Mouse (Mus musculus): ENCODE measurements around the gene Tpi1.
A peak's percentile ranks its signal among the peaks of the same experiment; 100 is the strongest.
"Not testable (repeated sequence)": the region's sequence is repeated elsewhere in the genome, so short reads cannot be mapped to it uniquely, and the experiment has no call there.

Tpi1 gene

DNA sequence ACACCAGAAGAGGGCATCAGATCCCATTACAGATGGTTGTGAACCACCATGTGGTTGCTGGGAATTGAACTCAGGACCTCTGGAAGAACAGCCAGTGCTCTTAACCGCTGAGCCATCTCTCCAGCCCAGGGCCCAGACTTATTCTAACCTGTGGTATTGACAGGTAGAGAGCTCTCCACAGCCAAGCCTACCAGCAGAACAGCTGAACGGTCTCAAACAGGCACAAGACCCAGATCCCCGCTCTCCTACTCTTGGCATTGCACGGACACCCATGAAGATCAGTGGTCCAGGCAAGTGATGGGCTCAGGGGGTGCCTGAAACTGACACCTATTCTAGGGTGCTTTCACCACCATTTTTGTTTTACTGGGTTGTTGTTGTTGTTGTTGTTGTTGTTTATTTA is 17.1 kb upstream of the Tpi1 start:
- DNase-seq (ENCODE audit: low spot score): not testable (repeated sequence)

DNA sequence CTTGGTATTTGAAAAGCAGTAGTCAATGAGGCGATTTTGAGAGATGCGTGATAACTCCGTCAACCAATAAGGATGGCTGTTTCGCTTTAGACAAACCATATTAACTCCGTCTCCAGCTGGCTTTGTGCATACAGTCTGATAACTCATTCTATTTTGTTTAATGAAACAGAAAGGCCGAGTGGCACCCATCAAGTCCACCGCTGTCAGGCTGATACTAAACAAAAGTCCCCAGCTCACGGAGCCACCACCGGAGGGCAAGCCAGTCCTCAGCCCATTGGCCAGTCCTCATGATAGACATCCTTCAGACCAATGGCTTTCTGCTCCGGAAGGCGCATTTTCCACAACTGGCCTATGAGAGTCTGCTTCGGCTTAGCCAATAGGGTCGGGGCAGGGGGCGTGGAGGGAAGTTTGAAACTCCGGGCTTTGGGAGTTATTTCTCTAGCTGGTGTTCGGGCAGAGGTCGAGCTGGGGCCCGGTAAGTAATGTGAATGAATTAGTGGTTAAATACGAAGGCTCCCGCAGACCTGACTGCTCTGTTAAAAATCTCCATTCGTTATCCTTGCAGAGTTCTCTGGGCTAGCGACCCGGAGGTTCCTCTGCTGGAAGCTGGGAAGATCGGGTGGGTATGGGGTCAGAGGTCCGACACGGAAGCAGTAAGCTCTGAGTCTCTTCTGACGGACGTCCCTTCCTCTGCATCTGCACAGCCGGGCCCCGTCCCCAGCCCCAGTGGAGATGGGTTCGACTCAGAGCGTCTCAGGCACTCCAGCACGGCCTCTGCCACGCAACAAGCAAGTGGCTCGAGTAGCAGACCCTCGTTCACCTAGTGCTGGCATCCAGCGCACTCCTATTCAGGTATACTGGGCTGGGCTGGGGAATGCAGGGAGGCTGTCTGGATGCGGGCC is 16.0 kb upstream of the Tpi1 start:
- DNase-seq (ENCODE audit: low spot score): peak; percentile 88

DNA sequence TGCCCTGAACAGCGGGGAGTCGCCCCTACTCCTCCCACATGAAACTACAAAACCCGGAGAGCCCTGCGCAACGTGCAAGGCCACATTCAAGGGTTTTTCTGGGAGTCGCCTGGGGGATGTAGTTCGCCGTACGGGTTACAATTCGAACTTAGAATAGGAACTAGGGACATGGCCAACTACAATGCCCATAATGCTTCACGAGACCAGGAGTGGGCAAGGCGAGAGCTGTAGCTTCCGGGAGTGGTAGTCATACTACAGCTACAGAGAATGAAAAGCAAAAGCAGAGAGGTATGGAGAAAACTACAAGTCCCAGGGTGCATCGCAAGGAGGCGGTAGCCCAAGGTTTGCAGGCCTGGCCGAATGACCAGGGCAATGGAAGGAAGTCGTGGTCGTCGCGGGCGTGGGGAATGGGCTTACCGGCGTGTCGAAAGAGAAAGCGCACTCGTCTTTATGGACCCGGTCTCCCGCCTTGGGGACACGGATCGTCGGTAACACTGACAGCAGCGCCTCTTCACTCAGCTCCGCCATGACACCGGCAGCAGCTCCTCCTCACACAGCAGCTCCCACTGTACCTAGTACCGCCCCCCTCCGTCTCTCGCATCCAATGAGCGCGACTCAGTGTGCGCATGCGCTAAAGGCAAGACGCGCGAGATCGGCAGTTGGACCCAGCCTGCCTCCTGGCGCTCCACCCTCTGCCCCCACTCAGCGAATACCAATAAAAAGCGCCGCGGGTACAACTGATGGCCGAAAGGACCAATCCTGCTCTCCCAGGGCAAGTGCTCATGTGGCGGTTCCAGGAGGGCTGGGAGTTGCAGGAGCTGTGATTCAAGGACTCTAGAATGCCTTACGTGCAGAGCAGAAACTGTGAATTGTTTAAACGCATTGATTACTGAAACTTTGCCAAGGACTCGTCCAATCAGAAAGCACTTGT is 15.0 kb upstream of the Tpi1 start, which contains the start of the genes Usp5 and Cdca3:
Gene Usp5, minus strand, starts transcription at position 617 of the 931 bp plus-strand sequence.
Gene Cdca3, plus strand, starts transcription at position 680 of the 931 bp plus-strand sequence.
- DNase-seq (ENCODE audit: low spot score): peak; percentile 98

DNA sequence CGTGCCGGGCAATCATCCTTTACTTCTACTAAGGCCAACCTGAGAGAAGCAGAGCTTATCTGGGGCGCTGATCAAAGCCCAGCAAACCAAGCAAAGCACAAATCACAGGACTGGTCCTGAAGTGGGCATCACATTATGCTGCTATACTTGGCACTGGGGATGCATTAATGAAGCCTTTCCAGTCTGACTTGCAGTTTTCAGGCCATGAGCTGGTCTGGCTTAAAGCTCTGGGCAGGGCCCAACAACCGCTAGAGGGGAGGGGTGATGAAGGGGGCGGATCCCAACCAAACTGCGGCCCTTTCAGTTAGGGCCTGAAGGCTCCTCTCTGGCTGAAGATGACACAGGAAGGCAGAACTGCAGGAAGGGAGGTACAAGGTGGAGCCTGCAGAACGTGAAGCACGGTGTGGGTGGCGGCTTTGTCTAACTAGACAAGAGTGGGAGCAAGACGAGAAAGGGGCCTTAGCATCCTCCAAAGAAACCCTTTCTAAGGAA is 14.1 kb upstream of the Tpi1 start:
- DNase-seq (ENCODE audit: low spot score): no peak

DNA sequence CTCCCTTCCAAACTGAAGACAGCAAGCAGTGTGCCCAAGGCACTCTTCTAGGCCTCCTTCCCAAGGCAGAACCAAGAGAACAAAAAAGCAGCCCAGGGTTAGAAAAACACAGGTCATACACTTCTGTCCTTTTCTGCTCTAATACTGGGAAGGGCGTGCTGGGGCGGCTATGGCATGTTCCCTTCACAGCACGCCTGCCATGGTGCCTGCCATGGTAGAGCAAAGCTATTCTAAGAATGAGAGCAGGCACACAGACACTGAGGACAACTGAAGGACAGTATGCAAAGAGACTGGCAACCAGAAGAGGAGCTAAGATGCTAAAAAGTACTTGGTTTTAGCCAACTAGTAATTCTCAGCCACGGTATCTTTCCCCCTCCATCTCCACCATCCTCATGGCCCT is 8.0 kb upstream of the Tpi1 start:
- no peak for DNase-seq (ENCODE audit: low spot score)

DNA sequence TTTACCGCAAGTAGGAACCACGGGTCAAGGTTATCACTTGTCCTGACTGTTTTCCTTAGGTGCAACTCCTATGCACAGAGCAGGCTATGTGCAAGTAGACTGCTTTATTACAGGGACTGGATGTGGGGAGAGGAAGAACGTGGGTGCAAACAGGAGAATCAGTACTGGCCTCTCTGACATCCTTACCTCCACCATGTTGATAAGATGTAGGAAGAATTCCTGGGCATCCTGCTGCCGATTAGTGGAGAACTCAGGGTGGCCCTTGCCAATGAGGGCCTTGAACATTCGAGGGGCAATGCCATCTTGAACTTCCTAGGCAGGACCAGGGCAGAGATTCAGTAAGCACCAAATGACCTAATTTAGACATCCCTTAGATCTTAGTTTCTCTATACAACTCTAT is 6.8 kb upstream of the Tpi1 start:
- DNase-seq (ENCODE audit: low spot score): no peak

DNA sequence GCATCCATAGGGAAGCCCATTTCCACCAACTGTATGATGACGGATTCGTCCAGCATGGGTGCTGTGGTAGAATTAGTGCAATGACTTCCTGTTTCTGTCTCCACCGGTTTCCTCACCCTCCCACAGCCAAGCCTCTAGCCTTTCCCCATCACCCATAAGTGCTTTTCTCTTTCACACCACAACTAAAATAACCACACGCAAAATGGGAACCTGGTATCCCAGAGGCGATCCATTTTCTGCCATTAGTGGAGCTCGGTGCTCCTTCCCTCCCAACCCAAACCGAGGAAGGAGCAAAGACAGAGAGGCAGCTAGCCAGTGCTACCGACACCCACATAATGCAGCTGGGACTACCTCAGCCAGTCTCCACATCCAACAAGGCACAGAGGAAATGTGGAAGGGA is 3.9 kb upstream of the Tpi1 start:
- DNase-seq (ENCODE audit: low spot score): no peak

DNA sequence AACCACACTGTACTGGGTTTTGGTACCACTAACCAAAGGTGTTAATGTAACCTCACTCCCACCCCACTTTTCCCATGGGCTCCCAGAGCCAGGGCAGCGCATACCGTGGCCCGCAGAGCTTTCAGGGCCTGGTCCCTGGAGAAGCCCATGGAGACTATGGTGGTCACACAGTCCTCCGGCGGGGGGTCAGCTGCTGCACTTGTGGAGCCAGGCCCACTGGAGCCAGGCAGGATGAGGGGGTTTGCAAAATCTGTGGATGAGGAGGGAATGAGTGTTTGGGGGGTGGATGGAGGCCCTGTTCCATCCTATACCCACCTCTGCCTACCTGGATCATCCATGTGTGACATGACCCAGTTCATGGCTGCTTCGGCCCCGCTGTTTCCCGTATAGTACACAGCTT is 3.5 kb upstream of the Tpi1 start:
- no peak for DNase-seq (ENCODE audit: low spot score)

DNA sequence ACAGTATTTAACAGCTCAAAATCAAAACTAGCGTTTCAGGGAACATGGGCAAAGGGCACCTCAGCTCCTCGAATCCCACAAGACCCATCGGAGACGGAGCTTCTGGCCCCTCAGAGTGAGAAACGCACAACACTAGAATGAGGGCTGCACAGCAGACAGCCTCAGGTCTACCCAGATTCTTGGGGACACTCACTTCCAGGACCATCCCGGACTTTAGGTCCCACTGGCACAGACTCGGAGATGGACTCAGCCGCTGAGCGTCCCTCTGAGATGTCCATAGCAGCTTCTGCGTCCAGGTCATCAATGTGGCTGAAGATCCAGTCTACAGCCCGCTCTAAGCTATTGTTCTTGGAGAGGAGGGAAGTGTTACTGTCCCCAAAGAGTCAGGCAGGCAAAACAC is 3.0 kb upstream of the Tpi1 start:
- DNase-seq (ENCODE audit: low spot score): no peak

DNA sequence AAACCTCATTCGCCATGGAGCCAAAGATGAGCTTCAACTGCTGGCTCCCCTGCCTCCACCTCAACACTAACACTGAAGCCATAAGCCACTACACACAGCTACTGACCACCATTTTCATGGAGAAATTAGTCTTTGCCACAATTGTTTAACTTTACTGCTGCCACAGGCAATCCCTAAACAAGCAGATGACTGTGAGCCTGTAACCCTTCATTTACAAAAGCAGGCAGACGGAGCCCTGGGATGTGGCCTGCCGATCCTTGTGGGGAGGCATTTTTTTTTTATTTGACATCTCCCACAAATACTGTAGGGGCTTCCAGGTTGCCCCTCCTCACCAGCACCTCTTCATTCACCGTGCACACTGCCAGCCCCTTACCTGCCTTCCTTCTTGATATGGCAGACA is 2.5 kb upstream of the Tpi1 start:
- no peak for DNase-seq (ENCODE audit: low spot score)

DNA sequence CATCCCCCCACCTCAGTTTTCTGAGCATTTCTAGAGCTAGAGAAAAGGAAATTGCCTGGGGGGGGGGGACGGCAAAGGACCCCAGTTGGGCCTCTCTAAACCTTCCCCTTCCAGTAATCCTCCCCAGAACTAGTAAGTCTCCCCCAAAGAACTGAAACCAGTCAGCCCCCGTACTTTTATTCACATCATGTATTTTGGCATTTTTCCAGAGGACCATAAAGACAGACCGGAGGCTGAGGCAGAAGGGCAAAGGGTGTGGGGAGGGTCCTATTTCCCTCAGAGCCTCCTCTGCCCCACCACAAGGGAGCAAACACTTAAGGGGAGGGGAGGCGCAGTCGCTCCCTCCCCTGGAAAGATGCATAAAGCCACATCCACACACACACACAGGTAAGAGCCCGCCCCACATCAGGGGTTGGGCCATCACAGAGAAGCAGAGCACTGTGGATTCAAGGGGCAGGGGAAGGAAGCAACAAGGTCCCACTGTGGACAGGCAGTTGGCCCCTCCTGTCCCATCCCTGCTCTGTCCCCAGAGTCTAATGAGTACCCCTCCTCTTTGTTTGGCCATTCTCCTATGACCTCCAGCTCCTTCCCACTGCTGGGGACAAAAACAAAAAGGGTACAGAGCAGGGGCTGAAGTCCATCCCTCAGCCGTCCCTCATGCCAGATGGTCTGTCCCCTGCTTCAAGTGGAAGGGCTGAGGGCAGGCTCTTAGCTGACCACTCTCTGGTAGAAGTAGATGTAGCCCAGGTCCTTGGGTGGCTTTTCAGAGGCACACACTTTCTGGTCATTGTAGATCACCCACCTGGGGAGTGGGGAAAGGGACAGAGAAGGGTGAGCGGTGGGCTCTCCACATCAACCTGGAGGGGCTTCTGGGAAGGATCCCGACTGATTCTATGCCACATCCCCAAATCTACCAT is 1.0 kb upstream of the Tpi1 start:
- no peak for DNase-seq (ENCODE audit: low spot score)

DNA sequence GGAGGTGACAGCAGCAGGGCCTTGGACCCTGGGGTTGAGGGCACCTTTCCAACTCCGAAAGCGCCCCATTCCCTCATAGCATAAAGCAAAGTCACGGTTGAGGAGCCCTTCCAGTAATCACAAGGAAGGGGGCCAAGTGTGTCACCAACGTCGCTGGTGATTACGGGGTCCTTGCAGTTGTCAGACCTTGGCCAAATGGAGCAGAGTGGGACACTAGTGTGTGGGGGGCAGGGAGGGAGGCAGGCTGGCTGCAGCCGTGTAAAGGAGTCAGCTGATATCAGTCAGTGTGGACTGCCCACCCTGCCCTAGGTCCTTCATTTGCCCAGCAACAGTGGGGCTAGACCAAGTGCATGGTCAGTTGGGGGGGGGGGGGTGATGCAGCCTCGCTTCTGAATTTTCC is 352 bp upstream of the Tpi1 start:
- DNase-seq (ENCODE audit: low spot score): no peak

DNA sequence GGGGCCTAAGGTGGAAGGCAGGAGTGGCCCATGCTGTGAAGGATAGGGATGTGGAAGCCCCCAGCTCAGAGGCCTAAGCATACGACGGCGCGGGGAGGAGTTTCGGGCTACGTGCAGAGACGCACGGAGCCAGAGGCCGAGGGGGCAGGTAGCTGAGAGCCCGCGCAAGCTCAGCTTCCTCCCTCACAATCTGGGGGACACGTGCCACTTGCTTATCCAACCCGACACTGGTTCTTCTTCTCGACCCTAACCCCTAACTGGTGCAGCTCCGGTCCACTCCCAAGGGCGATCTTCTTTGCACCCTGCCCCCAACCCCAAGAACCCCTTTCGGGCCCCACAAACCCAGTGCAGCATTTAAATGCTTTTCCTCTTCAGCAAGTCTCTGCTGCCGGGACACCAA is 600 bp downstream of the Tpi1 start:
- DNase-seq (ENCODE audit: low spot score): peak; percentile 36

DNA sequence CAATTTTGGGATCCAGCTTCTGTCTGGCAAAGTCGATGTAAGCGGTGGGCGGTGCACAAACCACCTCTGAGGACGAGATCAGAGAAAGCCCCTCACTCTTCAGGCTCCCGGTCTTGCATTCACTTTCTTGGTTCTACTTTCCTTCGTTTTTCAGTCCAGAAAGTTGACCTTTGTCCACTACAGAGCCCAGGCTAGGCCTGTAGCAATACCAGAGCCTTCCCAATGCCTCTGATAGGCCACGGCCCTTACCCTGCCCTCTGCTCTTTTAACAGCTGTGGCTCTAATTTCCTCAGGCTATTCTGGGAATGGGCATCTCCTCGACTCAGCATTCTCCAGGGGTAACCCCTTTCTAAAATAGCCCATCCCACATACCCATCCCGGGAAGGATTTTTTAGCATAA is 1.2 kb downstream of the Tpi1 start:
- no peak for DNase-seq (ENCODE audit: low spot score)

DNA sequence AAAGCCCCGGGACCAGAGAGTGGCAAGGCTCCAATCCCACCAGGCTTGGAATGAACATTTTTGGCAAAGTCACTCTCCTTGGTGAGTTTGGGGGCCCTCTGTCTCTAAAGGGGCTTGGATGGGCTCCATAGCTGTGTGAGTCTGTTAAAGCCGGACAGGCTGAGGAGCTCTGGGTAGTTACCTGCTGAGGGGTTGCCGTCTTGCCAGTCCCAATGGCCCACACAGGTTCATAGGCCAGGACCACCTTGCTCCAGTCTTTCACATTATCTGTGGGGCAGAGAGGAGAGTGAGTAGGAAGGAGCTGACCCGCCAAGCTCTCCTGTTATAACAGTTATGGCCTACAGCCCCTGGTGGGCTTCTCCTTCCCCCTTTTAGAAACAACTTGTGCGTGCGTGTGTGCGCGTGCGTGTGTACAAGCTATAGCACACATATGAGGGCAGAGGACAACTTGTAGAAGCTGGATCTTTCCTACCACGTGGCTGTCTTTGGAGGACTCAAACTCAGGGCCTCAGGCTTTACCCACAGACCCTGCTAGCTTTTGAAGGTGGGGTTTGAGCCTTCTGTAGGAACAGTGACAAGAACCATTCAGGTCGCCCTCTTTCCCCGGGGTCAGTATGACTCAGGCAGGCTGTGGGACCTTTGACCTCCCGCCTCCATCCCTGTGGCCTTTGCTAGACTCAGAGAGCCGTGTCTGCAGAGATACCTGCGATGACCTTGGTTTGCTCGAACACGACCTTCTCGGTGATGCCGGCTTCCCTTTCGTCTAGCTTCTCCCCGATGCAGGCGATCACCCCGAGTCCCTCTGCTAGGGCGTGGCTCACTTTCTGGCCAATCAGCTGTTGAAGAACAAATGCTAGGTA is 2.2 kb downstream of the Tpi1 start:
- no peak for DNase-seq (ENCODE audit: low spot score)

DNA sequence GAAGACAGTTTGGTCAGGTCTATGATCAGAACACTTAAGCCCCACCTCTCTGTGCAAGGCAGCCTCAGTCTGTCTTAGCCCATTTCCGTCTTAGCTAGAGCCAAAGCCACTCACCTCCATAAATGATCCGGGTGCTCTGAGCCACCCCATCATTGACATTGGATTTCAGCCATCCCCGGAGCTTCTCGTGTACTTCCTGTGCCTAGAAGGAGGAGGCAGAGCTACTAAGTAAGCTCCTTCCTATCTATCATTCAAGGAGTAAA is 2.8 kb downstream of the Tpi1 start:
- no peak for DNase-seq (ENCODE audit: low spot score)

DNA sequence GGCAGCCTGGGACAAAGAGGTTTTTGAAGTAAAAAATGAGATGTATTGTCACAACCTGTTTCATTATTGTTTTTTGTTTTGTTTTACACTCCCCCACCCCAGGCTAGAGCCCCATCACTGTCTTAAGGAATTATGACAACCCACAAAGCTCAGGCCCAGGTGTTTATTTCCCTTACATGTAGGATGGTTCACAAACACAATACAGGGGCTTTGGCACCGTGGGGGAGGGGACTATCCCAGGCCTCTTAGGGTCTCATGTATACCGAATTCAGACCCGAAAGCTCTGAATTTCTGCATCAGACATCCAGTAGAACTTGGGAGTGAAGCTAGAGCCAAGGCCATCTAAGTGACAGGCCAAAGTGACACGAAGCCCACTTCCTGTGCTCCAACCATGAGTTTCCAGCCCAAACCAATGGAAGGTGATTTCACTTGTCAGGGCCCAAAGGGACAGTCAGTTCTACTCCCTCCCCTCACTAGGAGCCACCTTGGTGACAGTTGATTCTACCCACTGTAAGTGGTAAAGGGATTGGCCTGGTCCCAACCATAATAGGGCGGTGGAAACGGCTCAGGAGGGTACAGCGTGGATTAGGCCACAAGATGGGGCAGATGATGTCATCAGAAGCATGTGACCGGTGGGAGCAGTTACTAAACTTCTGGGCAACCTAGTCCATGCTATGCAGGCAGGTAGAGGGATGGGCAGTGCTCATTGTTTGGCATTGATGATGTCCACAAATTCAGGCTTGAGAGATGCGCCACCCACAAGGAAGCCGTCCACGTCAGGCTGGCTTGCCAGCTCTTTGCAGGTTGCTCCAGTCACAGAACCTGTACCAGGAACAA is 3.3 kb downstream of the Tpi1 start:
- DNase-seq (ENCODE audit: low spot score): not testable (repeated sequence)

DNA sequence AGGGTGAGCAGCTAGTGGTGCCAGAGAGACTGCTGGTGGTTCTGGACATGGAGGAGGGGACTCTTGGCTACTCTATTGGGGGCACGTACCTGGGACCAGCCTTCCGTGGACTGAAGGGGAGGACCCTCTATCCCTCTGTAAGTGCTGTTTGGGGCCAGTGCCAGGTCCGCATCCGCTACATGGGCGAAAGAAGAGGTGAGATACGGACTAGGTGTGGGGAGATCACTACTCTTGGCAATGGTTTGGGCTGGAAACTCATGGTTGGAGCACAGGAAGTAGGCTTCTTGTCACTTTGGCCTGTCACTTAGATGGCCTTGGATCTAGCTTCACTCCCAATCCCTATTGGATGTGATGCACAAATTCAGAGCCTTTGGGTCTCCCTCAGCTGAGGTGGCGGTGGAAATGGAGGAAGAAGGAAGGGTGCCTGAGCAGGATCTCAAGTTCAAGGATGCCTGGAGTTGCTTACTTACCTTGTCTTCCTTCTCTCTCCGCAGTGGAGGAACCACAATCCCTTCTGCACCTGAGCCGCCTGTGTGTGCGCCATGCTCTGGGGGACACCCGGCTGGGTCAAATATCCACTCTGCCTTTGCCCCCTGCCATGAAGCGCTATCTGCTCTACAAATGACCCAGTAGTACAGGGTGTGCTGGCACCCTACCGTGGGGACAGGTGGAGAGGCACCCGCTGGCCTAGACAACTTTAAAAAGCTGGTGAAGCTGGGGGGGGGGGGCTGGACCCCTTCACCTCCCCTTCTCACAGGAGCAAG is 4.1 kb downstream of the Tpi1 start:
- DNase-seq (ENCODE audit: low spot score): no peak

DNA sequence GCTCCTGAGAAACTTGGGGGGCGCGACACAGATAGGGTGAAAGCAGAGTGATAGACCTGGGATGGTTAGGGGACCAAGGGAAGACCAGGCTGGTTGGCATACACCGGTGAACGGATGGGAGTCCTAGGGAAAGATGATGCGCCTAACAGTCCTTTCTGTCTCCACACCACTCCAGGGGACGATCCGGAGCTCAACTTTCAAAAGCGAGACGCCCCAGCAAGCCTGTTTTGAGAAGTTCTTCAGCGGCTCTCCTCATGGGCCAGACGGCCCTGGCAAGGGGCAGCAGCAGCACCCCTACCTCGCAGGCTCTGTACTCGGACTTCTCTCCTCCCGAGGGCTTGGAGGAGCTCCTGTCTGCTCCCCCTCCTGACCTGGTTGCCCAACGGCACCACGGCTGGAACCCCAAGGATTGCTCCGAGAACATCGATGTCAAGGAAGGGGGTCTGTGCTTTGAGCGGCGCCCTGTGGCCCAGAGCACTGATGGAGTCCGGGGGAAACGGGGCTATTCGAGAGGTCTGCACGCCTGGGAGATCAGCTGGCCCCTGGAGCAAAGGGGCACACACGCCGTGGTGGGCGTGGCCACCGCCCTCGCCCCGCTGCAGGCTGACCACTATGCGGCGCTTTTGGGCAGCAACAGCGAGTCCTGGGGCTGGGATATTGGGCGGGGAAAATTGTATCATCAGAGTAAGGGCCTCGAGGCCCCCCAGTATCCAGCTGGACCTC is 4.9 kb downstream of the Tpi1 start:
- peak; percentile 78 for DNase-seq (ENCODE audit: low spot score)

Data from spleen, adult 12 weeks (tissue).